Mouse (Mus musculus): ENCODE results near the gene Hhatl.

DNA sequence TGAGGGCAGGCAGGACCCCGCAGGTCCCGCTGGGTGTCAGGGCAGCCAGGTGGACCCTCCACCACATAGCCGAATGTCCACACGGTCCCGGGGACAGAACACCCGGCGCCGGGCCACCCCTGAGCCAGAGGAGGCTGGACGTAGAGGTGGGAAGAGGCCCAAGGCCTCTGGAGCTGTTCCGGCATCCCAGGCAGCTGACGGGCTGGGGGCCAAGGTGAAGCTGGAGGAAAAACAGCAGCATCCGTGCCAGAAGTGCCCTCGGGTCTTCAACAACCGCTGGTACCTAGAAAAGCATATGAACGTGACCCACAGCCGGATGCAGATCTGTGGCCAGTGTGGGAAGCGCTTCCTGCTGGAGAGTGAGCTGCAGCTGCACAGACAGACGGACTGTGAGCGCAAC, 28.6 kb downstream of the Hhatl start:
- no peak for TF ChIP-seq CTCF (IDR thresholded peaks at IDR 0.05; ENCODE audit: low read depth)
- TF ChIP-seq EP300 (IDR thresholded peaks at IDR 0.05; ENCODE audit: low read depth), result no peak
